Mouse (Mus musculus) frontal cortex, postnatal 36 days (tissue): ENCODE results near the gene Apobr.

ENCODE experiments used
- DNase-seq, 2 experiments: peaks; one replicate each; pipeline ENCODE4 v3.0.0; 2022; ENCODE audit warnings: low spot score in 2 of 2

Gene Apobr

GRCm38 (mm10) chr7:126584506-126584977, at the start of gene Apobr:
TSS of gene Apobr (plus strand) at chr7:126584942.
- no peak for DNase-seq

- DNase-seq, result no peak
These were observed 49.0 kb upstream of the Apobr start for GRCm38 (mm10) chr7:126535766-126536165.

GRCm38 (mm10) chr7:126536466-126536865, 48.3 kb upstream of the Apobr start:
- no peak for DNase-seq

- DNase-seq, result peak in 1 of 2 experiments; percentile 7
These were observed 46.7 kb upstream of the Apobr start for GRCm38 (mm10) chr7:126537820-126538585.

GRCm38 (mm10) chr7:126541661-126542060, 43.1 kb upstream of the Apobr start:
- no peak for DNase-seq

- DNase-seq, result no peak
These were observed 39.1 kb upstream of the Apobr start for GRCm38 (mm10) chr7:126545631-126546030.

- no peak for DNase-seq
These were observed 29.9 kb upstream of the Apobr start for GRCm38 (mm10) chr7:126554796-126555195.

- DNase-seq, result no peak
These were observed 28.1 kb upstream of the Apobr start for GRCm38 (mm10) chr7:126556635-126557034.

GRCm38 (mm10) chr7:126565693-126566092, 19.0 kb upstream of the Apobr start:
- DNase-seq, result no peak

GRCm38 (mm10) chr7:126566094-126566765, 18.5 kb upstream of the Apobr start, which contains the start of gene Eif3c:
TSS of gene Eif3c (minus strand) at chr7:126566411.
- peak; percentile 83 to 93 for DNase-seq

- DNase-seq, result peak; percentile 20 to 46
These were observed 7.8 kb upstream of the Apobr start for GRCm38 (mm10) chr7:126576946-126577345.

GRCm38 (mm10) chr7:126579172-126579571, 5.6 kb upstream of the Apobr start:
- peak; percentile 19 to 47 for DNase-seq

- no peak for DNase-seq
These were observed 3.1 kb upstream of the Apobr start for GRCm38 (mm10) chr7:126581661-126582060.

GRCm38 (mm10) chr7:126582759-126583158, 2.0 kb upstream of the Apobr start:
- DNase-seq, result peak in 1 of 2 experiments; percentile 5

GRCm38 (mm10) chr7:126583251-126583709, 1.5 kb upstream of the Apobr start:
- DNase-seq, result peak; percentile 76 to 90

GRCm38 (mm10) chr7:126583761-126584160, 981 bp upstream of the Apobr start:
- no peak for DNase-seq

GRCm38 (mm10) chr7:126585717-126586116, 975 bp downstream of the Apobr start, which contains the start of gene Cln3:
TSS of gene Cln3 (minus strand) at chr7:126585817.
- no peak for DNase-seq

- no peak for DNase-seq
These were observed 2.1 kb downstream of the Apobr start for GRCm38 (mm10) chr7:126586839-126587238.

GRCm38 (mm10) chr7:126587779-126588178, 3.0 kb downstream of the Apobr start:
- DNase-seq, result peak in 1 of 2 experiments; percentile 39

GRCm38 (mm10) chr7:126594862-126595561, 10.3 kb downstream of the Apobr start, which contains the start of gene Il27:
TSS of gene Il27 (minus strand) at chr7:126594941.
- no peak for DNase-seq

GRCm38 (mm10) chr7:126595890-126596289, 11.1 kb downstream of the Apobr start:
- DNase-seq, result no peak

GRCm38 (mm10) chr7:126596414-126596813, 11.7 kb downstream of the Apobr start:
- no peak for DNase-seq
